Mouse (Mus musculus): ENCODE measurements around the gene Mdga1.

- TF ChIP-seq POLR2A (IDR thresholded peaks at IDR 0.05; ENCODE audit: extremely low read depth, insufficient read depth, low read length) (no peak), CTCF (IDR thresholded peaks at IDR 0.05; ENCODE audit: extremely low read depth, insufficient read depth, low read length) (no peak)
These were observed 3.3 kb upstream of the Mdga1 start for GRCm38 (mm10) chr17:29973226-29973625.

All from cortical plate, adult 2 months (tissue).